Mouse (Mus musculus): ENCODE results near the gene Abca6. TPM values are rescaled to one million over a fixed set of nuclear protein-coding genes. Genes with fewer than 3 reads are reported as not detected.
A peak's percentile ranks its signal among the peaks of the same experiment; 100 is the strongest.

The Abca6 gene
- total RNA-seq (2021): 1 to 10 TPM; 2.2 to 3.2 TPM
- long read RNA-seq, experiment 1, partial matches to known transcripts: 0 of 1 reads
- long read RNA-seq, experiment 1, other reads (novel, unspliced or antisense): 1 of 1 reads
- long read RNA-seq, experiment 2, partial matches to known transcripts: 1 of 1 reads
- long read RNA-seq, experiment 2, other reads (novel, unspliced or antisense): 0 of 1 reads

DNA sequence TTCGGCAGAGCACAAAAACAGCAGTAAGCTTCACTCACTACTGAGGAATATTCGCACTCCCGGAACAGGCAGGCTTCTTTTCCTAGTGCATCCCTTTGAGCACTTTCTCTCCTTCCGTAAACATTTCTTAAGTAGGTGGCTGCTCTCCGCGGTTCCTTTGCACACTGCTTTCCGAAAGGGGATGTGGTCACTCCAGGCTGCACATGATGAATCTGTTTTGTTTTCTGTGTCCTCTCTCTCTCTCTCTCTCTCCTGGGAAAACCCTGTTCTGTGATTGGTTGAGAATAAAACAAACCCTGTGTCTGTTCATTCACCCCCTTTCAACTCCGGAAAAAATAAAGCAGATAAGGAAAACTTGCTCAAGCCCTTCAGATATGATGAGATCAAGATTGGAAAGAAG lies at the start of gene Abca6:
Gene Abca6, minus strand, starts transcription at position 243 of the 400 bp plus-strand sequence.
- DNase-seq (ENCODE audit: low spot score in 2 of 2): no peak

DNA sequence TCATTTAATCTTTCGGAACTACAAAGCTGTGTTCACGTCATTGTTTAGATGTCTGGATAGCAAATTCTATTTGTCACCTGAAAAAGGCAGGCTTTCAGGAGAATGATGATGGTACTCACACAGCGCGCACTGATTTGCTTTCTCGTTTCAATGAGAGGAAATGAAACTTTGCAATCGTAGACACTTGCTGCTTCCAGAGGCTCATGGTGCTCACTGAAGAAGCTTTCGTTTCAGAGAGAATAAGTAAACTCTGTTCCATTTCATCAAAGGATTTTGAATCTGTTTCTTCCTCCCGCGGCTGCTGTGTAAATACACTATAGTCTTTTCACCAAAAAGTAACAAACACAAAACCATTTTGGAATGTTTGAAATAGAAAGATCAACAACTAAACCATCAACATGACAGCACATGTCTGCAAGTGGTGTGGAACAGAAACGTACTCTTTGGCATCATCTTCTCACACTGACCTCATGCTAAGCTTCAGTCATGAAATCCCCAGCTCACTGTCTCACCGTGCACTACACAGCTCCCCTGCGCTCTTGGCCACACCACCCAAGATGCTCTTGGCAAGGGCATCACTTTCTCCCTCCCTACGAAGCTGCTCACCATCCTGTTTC lies 46.4 kb upstream of the Abca6 start:
- DNase-seq (ENCODE audit: low spot score in 2 of 2): no peak

DNA sequence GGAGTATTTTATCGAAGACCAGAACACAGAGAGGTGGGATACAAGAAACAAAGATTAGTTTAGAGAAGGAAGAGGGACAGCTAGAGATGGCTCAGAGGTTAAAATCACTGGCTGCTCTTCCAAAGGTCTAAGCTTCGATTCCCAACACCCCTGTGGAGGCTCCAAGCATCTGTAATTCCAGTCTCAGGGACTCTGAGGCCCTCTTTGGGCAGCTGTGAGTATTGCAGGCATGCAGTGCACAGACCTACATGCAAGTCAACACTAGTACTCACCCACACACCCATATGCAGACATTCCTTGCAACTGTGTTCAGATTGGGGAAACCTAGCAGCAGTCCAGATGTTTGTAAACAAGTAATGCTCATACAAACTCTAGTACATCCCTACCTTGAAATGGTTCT lies 39.0 kb upstream of the Abca6 start:
- no peak for DNase-seq (ENCODE audit: low spot score in 2 of 2)

DNA sequence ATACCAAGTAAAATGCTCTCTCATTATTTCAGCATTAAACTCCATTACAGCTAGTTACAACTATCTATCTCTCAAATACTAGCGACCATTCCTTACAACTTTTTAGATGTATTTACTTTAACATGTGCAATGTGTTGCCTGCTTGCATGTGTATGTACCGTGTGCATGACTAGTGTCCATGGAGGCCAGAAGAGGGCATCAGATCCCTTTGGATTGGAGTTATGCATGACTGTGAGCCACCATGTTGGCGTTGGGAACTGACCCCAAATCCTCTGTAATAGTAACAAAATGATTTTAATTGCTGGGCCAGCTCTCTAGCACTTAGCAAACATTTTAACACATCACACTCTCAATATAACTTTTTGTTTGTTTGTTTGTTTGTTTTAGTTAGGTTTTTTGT lies 36.8 kb upstream of the Abca6 start:
- DNase-seq (ENCODE audit: low spot score in 2 of 2): no peak

DNA sequence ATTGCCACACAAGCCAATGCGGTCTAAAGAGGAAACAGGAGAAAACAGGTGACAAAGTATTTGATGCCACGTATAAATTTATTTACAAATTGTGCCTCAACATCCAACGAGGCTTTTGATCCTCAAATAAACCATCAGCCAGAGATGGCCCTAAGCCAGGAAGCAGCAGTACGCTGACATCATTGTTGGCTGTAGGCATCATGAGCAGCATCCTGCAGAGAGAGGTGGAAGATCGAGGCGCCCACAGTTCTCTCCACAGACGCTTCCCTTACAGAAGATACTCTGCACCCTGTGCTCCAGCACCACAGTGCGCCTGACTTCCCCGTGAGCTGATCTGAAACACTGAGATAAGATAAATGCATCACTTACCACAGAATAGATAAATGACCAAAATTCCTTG lies 36.1 kb upstream of the Abca6 start:
- DNase-seq (ENCODE audit: low spot score in 2 of 2): no peak

DNA sequence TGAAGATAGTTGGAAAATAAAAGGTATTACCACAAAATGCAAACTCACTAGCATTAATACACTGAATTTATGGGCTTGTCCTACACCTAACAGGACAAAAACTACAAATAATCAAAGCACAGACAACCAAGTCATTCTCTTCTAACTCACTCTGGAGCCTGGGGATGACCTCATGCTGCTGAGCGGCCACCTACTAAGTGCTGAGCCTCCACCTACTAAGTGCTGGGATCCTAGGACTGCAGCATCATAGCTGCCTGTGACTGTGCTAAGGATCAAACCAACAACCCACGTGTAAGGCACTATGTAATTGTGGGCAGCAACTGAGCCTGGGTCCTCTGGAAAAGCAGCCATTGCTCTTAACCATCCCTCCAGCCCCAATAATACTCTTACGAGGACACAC lies 34.8 kb upstream of the Abca6 start:
- DNase-seq (ENCODE audit: low spot score in 2 of 2): no peak

DNA sequence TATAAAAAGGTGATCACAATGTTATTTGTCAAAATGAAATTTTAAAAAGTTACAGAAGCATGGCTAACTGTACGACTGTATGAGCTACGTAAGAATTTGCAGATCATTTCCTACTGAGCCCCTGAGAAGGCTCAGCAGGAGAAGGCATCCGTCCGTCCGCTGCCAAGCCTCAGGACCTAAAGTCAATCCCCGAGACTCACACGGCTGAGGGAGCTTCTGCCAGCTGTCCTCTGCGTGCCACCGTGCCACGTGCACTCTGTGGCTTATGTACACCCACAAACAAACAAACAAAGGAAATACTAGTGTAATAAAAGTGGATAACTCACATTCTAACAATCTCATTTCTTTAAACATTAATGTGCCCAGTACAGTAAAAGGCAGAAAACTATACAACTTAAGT lies 33.3 kb upstream of the Abca6 start:
- DNase-seq (ENCODE audit: low spot score in 2 of 2): no peak

DNA sequence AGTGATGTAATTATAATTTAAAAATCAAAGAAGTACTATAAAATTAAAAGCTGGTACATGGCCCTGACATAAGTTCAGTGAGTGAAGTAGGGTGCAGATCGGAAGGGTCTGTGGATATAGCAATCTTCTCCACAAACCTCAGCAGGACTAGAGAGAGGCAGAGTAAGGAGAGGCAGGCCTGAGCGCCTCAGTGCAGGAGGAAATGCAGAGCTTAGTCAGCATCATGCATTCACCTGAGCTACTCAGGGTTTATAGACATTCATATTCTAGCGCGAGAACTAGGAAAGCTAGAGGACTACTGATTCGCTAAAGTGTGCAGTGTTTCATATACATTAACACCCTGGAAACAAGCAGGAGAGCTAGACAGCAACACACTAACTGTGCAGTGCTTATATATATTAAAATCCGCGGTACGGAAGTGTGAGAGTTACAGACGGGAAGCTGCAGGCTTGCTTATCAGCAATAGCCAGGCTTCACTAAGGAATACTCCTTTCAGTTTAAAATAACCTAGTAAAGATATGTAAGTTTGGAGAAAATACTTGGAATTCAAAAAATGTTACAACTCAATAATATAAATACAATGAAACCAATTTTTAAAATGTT lies 32.7 kb upstream of the Abca6 start:
- DNase-seq (ENCODE audit: low spot score in 2 of 2): no peak

DNA sequence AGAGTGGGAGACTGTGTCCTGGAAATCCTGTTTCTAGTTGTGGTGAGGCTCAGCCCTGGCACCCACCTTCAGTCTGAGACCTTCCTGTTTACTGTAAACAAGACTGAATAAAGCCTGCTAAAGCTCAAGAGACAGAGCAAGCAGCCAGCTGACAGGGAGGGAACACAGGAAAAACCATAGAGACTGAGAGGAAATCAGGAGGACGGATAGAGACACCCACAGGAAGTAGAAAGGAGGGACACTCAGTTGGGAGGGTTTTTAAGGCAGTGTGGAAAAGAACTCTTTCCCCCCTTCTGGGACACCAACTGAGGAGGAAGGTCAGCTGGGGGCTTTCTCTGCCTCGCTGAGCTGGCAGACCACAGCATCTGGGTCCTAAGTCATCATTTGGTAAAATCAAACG lies 23.2 kb upstream of the Abca6 start:
- no peak for DNase-seq (ENCODE audit: low spot score in 2 of 2)

DNA sequence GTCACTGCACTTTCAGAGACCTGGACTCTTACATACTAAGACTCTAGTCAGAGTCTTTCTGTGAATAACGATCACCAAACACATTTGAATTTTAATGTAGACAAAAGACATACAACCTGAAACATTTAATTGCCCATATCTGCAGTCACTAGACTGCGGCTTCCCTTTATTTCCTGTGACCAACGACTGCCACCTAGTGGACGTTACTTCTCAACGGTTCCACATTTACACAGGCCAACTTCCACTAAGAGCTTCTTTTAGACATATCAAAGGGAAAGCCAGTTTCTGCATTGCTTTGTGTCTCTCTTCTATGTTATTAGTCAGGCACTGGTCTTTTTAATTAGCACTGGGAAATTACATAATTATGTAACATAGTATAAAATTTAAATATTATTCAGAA lies 20.2 kb upstream of the Abca6 start:
- peak; percentile 30 for DNase-seq (ENCODE audit: low spot score in 2 of 2)

DNA sequence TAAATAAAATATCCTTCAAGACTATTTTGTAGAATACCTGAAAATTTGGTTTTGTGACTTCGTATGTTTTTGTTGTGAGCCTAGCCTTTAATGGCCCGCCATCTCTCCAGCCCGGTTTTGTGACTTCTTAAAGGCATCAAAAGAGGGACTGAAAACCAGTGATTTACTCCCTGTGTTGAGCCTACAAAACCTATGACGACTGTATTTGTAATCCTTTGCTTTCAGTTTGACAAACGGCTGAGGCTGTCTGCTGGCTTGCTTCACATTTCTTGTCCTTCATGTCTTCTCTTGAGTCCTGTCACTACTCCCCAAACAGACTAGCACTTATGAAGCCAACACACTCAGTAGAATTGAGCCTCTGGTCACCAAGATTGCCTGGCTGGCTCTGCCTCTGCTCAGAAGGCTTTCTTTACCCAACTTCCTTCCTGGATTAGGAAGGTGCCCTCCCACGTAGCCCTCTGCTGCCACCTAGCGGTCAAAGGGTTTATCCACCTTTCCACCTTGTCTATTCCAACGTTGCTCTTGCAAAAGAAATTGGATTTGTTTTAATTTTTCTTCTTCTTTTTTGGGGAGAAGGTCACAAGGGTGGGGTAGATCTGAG lies 16.8 kb upstream of the Abca6 start:
- peak; percentile 94 to 97 for DNase-seq (ENCODE audit: low spot score in 2 of 2)

DNA sequence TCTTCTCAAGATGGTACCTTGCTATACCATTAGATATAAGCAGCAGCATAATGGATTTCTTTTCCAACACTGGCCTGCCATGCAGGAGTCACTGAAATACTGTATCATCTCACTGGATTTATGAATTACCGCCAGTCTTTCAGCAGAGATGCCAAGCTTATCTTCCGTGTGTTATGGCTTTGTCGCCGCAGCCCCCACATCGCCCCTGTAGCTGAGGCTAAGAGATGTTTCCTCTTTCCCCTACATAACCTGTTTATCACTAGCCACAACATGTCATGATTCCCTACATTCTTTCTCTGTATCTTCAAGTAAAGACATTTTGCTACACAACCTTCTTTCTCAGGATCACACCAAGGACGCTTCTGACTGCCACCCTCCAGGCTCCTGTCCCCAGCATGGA lies 15.7 kb upstream of the Abca6 start:
- no peak for DNase-seq (ENCODE audit: low spot score in 2 of 2)

DNA sequence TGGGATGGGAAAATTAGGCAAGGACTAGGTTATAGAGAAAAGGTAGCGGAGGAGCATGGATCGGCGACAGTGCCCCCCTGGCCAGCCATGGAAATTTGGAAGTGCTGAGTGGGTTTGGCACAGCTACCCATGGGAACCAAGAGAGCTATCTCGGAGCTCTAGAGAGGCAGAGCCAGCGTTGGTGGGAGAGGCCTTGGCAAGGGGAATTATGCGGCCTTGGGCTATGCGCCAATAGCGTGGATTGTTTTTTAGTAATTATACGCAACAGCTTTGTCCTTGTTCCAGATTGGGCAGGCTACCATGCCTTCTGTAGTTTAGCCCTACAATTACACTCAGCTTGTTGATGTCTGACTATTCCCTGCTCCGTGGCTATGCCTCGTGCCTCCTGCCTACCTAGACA lies 15.2 kb upstream of the Abca6 start:
- no peak for DNase-seq (ENCODE audit: low spot score in 2 of 2)

DNA sequence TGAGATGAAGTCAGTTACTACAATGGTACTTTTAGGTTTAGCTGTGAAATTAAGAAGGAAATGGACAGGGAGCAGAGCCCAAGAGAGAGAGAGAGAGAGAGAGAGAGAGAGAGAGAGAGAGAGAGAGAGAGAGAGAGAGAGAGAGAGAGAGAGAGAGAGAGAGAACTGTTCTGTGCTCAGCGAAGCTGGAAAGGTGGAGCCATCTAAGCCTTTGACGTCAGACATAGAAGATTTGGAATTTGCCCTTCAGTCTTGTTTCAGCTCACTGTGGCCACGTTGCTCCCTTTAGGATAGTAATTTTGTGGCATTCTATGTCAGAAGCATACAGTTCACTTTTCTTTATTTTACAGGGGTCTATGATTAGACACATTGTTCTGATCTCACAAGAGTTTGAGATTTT lies 10.3 kb upstream of the Abca6 start:
- DNase-seq (ENCODE audit: low spot score in 2 of 2): no peak

DNA sequence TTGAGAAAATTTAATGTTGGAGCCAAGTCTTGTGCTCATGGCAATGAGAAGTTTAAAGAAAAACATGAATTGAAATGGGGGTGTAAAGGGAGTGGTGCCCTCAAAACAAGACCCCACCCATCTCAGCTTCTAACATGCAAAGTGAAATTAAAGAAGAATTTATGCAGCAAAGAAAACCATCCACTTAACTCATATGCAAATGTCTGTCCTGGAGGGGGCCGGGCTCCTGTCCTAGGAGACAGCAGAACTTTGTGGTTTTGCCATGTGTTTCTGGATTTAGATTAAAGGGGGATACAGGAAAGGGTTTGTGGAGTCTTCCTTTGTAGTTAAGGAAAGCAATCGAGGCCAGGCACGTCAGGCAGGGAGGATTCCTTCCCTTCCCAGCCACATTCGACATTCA lies 6.3 kb upstream of the Abca6 start:
- DNase-seq (ENCODE audit: low spot score in 2 of 2): no peak

DNA sequence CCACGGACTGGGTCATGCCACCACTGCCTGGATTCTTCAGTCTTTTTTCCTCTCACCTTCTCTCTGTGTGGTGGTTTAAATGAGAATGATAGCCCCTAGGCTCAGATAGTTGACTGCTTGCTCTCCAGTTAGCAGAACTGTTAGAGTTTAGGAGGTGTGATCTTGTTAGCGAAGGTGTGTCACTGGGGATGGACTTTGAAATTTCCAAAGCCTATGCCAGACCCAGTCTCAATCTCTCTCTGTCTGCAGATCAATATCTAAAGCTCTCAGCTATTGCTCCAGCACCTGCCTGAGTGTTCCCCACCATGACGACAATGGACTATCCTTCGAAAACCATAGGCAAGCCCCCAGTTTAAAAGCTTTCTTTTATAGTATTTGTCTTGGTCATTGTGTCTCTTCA lies 5.5 kb upstream of the Abca6 start:
- DNase-seq (ENCODE audit: low spot score in 2 of 2): no peak

DNA sequence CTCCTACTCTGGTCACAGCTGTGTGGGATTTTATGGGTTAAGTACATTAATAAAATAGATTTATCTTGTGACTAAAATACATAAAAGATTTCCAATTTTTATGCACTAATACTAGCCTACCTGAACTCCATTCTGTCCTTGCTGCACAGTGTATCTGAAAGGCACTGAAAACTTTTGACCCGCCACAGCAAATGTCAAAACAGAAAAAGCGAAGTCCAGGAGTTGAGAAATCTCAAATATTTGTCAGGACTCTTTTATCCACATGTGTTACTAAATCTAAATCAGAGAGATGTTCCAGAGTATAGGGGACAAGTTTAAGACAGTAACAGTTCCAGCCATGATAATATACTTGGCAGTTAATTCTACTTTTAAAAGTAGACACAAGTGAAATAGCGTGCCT lies 680 bp upstream of the Abca6 start:
- no peak for DNase-seq (ENCODE audit: low spot score in 2 of 2)

DNA sequence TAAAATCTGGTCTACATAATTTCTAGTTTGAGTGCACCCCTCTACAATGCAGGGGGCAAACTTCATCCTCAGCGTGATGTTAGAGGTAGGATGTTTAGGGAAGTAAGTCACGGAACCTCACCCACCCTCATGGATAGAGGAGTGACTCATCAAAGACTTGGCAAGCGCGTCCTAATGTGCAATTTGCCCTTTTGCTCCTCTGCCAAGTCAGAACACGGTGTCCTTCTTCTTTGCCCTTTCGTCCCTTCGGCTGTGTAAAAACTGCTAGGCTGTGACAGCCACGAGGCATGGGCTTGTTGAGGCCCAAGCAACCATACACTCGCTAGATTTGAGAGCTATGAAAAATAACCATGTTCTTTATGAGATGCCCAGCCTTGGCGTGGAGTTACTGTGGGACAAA lies 6.8 kb downstream of the Abca6 start:
- peak; percentile 50 to 65 for DNase-seq (ENCODE audit: low spot score in 2 of 2)

DNA sequence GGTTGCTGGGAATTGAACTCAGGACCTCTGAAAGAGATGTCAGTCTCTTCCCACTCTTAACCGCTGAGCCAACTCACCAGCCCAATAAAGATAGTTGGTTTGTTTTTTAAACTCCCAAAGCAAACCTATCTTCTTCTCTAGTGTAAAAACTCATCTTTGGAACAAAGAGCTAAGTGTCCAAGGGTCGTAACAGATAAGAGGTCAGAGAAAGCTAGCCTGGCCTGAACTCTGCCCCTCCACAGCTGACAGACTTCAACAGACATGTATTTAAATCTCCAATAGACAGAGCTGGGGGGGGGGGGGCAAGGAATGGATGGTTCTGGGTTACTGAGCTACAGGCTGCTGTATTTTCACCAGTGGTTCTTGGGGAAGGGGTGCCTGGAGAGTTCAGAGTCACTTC lies 14.1 kb downstream of the Abca6 start:
- no peak for DNase-seq (ENCODE audit: low spot score in 2 of 2)

DNA sequence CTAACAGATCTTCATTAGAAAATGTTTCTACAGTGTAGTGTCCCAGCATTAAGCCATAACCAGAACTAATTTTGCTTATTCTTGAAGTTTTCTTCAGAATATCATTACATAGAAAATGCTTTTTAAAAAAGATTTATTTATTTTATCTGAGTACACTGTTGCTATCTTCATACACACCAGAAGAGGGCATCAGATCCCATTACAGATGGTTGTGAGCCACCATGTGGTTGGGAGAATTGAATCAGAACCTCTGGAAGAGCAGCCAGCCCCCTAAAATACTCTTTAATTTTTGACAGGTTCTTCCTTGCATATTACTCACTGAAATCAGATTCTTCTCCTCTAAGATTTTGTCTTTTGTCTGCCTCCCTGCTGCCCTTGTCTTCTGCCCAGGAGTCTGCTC lies 18.6 kb downstream of the Abca6 start:
- DNase-seq (ENCODE audit: low spot score in 2 of 2): no peak

DNA sequence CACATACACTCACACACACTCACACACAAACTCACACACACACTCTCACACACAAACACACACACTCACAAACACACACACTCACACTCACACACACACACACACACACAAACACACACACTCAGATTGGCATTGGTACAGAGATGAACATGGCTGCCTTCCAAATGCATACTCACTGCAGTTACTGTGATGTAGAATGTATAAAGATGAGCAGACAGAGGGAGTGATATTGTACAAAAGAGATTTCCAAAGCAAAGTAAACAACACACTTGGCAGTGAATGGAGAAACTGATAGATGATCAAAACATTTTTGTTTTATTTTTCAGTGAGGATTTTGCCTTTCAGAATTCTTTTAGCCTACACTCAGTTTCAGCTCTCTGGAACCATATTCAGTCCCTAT lies 34.5 kb downstream of the Abca6 start:
- no peak for DNase-seq (ENCODE audit: low spot score in 2 of 2)

DNA sequence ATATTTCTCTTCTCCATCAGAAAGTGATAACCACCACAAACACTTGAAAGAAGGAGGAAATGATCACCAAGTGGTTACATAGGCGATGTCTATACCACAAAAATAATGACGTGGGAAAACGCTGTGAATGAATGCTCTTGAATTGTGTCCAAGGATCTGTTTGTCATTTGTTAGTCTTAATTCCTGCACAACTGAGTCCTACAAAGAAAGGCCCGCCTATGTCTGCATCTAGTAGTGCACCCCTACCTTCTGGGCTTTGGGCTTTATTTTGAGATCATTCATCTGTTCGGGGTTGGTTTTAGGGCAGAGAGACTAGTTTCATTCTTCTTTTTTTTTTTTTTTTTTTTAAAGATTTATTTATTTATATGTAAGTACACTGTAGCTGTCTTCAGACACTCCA lies 47.6 kb downstream of the Abca6 start:
- DNase-seq (ENCODE audit: low spot score in 2 of 2): no peak

DNA sequence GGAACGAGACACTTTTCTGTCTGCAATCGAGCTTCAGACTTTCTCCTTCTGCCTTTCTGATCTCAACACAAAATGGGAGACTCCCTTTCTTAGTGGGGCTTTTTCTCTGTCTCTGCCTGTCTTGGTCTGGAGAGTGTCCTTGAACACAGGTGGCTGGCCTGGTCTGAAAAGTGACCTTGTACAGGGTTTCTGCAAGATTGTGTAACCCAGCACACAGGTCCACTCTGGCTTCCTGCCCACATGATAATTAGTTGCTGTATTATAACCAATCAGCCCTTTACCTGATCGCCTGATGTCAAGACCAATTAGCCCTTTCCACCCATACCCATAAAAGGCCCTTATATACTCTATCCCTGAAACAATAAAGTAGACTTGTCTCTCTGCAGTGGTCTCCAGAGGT lies 52.7 kb downstream of the Abca6 start:
- DNase-seq (ENCODE audit: low spot score in 2 of 2): no peak

Measured in adrenal gland, adult 18-20 months (tissue).